Mouse (Mus musculus) brain, embryonic 14.5 days (tissue): ENCODE data around the gene Lrrc1.

Experiments used
- CTCF ChIP-seq: fragments of 200-500 bp; IDR thresholded peaks from 2 replicates; pipeline ENCODE4 v1.5.1; 2012; ENCODE audit warnings: inconsistent platforms, mild to moderate bottlenecking, moderate library complexity, borderline replicate concordance; ENCODE audit not compliant: insufficient read depth, insufficient read length; ENCODE audit errors: extremely low read depth
- POLR2A ChIP-seq: fragments of 200-500 bp; IDR thresholded peaks from 2 replicates; pipeline ENCODE4 v1.6.1; 2012; ENCODE audit warnings: mild to moderate bottlenecking, inconsistent platforms, borderline replicate concordance; ENCODE audit not compliant: poor library complexity, insufficient read depth, insufficient read length, severe bottlenecking; ENCODE audit errors: extremely low read depth

GRCm38 (mm10) chr9:77527170-77527569, 17.5 kb downstream of the Lrrc1 start:
- TF ChIP-seq CTCF (no peak), POLR2A (no peak)
